Comparison of ENCODE assay signal across 9 mouse cellular contexts in the genomic region with DNA sequence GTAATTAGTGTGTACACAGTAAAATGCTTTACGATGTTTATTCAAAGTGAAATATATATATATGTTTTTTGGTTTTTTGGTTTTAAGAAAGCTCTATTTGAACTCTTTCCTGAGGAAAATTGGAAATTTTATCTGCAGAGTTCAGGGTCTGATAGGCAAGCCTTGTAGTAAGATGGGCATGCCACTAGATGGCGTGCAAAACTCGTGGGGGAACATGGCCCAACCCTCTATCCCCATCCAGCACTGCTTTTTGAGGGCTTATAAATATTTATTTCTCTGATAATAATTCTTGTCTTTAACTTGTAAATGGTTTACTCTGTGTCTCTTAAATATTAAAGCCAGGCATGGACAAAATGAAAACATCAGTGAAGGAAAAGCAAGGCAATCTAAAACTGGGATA.
A peak's percentile ranks its signal among the peaks of the same experiment; 100 is the strongest.
DNase-seq lines count a peak whose midpoint lies in the region; ATAC-seq and TF ChIP-seq lines count a peak whose summit lies in the region.
"Had no signal": no experiment of that assay in that cellular context is flagged by ENCODE, and none has a peak within 500 bp of the region (broad histone marks: within the 10 kb centered on the region; RNA-seq: fewer than 3 reads in every experiment).

No protein-coding gene starts in this region.

- H3K27ac ChIP-seq in heart, embryonic 11.5 days (ENCODE audit: low read depth, low read length) = no peak overlapping the region
- no peak overlapping the region for H3K27ac ChIP-seq in bone marrow, adult 2 months (ENCODE audit: control insufficient read depth, insufficient read depth, low read depth, low read length, poor library complexity)
- H3K27ac ChIP-seq in limb, embryonic 10.5 days = no peak overlapping the region
- H3K27ac ChIP-seq: limb, embryonic 12.5 days had no signal

- intact Hi-C loops in heart, postnatal 14 days (cut with DNase I) = loop anchor here (1.0 to 10.0 kb wide), 2 partner anchors 222 to 423 kb away; no protein-coding TSS in a partner anchor

- H3K9me3 ChIP-seq in heart, embryonic 11.5 days (replicated peaks; ENCODE audit: control insufficient read depth, low read length) = no peaks in the 10 kb centered on the region
- H3K9me3 ChIP-seq in E14TG2a.4 (ENCODE audit: low read length) = no peaks in the 10 kb centered on the region
- no peaks in the 10 kb centered on the region for H3K9me3 ChIP-seq in limb, embryonic 10.5 days (replicated peaks)
- H3K9me3 ChIP-seq: limb, embryonic 12.5 days had no signal

- no peak overlapping the region for H3K4me3 ChIP-seq in heart, embryonic 11.5 days (ENCODE audit: low read depth, low read length)
- no peak overlapping the region for H3K4me3 ChIP-seq in E14TG2a.4 (replicated peaks; ENCODE audit: low read length)
- H3K4me3 ChIP-seq in bone marrow, adult 2 months (replicated peaks; ENCODE audit: control insufficient read depth, low read depth, low read length) = no peak overlapping the region
- no peak overlapping the region for H3K4me3 ChIP-seq in limb, embryonic 10.5 days
- H3K4me3 ChIP-seq: limb, embryonic 12.5 days had no signal

- no peak overlapping the region for H3K9ac ChIP-seq in heart, embryonic 11.5 days (ENCODE audit: low read depth, low read length)
- H3K9ac ChIP-seq: limb, embryonic 12.5 days had no signal

- peak; percentile 86 for TF ChIP-seq CTCF in E14TG2a.4 (conservative IDR thresholded peaks at IDR 0.05; ENCODE audit: low read length)
- TF ChIP-seq CTCF in bone marrow, adult 2 months (IDR thresholded peaks at IDR 0.05; ENCODE audit: control insufficient read depth, insufficient read depth, low read length) = peak; percentile 26; the same call in 1 of the 2 replicates

- H3K4me2 ChIP-seq in heart, embryonic 11.5 days = no peak overlapping the region
- H3K4me2 ChIP-seq: limb, embryonic 12.5 days had no signal

- WGBS in heart, embryonic 11.5 days (ENCODE audit: insufficient replicate concordance) = 18% methylated on average over 3 of the region's 3 CpGs
- WGBS in bone marrow, adult 2 months = 16% methylated on average over 3 of the region's 3 CpGs
- 21% methylated on average over 3 of the region's 3 CpGs for WGBS in limb, embryonic 10.5 days

- no peaks in the 10 kb centered on the region for H3K27me3 ChIP-seq in heart, embryonic 11.5 days (ENCODE audit: control insufficient read depth, insufficient read depth, low read length)
- no peaks in the 10 kb centered on the region for H3K27me3 ChIP-seq in E14TG2a.4 (ENCODE audit: insufficient read depth, low read length)
- no peaks in the 10 kb centered on the region for H3K27me3 ChIP-seq in limb, embryonic 10.5 days (ENCODE audit: low read depth, poor library complexity, severe bottlenecking)
- H3K27me3 ChIP-seq: limb, embryonic 12.5 days had no signal

- H3K36me3 ChIP-seq in heart, embryonic 11.5 days (ENCODE audit: control insufficient read depth, insufficient read depth, low read length) = no peaks in the 10 kb centered on the region
- no peaks in the 10 kb centered on the region for H3K36me3 ChIP-seq in E14TG2a.4 (ENCODE audit: insufficient read depth, low read length)
- no peaks in the 10 kb centered on the region for H3K36me3 ChIP-seq in limb, embryonic 10.5 days
- H3K36me3 ChIP-seq: limb, embryonic 12.5 days had no signal

- no peak for ATAC-seq in heart, embryonic 11.5 days (replicated peaks; ENCODE audit: insufficient number of reproducible peaks, low FRiP score, low TSS enrichment)

- no peak for TF ChIP-seq POLR2A in bone marrow, adult 2 months (IDR thresholded peaks at IDR 0.05; ENCODE audit: borderline replicate concordance, control insufficient read depth, low read depth, low read length)

- no peaks in the 10 kb centered on the region for H3K4me1 ChIP-seq in heart, embryonic 11.5 days (ENCODE audit: control insufficient read depth, insufficient read depth, low read length)
- H3K4me1 ChIP-seq in E14TG2a.4 (replicated peaks; ENCODE audit: low read depth, low read length) = no peaks in the 10 kb centered on the region
- no peaks in the 10 kb centered on the region for H3K4me1 ChIP-seq in bone marrow, adult 2 months (ENCODE audit: control insufficient read depth, insufficient read depth, low read length)
- no peaks in the 10 kb centered on the region for H3K4me1 ChIP-seq in limb, embryonic 10.5 days
- H3K4me1 ChIP-seq: limb, embryonic 12.5 days had no signal

- peak; percentile 45 to 72 for DNase-seq in heart, adult 18-20 months
- DNase-seq in heart, postnatal 14 days = peak; percentile 64 to 76
- peak; percentile 54 for DNase-seq in limb, embryonic 10.5 days (ENCODE audit: low spot score)
- peak; percentile 16 for DNase-seq in skeletal muscle tissue, adult 2 months (ENCODE audit: low read depth, low spot score)
- no peak for DNase-seq in thymus, postnatal 25 days
